Mouse (Mus musculus) megakaryocyte, embryonic 14.5 days (primary cell): ENCODE measurements around the gene Tmem218.

Experiments
- FLI1 ChIP-seq: IDR thresholded peaks from 2 replicates; pipeline ENCODE4 v1.6.1; 2012; ENCODE audit warnings: low read length, inconsistent platforms, mixed read lengths
- GATA1 ChIP-seq: IDR thresholded peaks from 3 replicates; pipeline ENCODE4 v1.6.1; 2012; ENCODE audit warnings: mixed read lengths, low read length, inconsistent platforms, borderline replicate concordance

DNA sequence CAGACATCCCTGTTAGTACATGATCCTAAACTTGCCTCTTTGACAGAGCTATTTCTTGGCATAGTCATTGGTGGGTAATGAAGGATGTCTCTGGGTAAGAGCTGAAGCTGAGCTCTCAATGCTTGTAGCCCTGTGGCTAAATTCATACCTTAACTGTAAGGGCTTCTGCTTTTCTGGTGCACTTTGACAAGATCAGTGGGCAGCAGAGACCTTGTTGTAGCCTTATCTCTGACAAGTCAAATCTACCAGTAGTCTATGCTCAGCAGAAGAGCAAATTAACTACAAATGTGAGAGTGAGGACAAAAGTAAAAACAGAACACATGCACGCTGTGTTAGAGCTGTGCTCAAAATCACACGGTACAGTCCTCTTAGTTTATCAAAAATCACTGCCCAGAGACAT, 58.6 kb downstream of the Tmem218 start:
- no peak for TF ChIP-seq GATA1
- no peak for TF ChIP-seq FLI1
